Mouse (Mus musculus) MEL (cell line): ENCODE measurements around the gene Itga9. TPM values are rescaled to one million over a fixed set of nuclear protein-coding genes. Genes with fewer than 3 reads are reported as not detected.

ENCODE experiments used
- DNase-seq: peaks from one replicate; pipeline ENCODE4 v3.0.0; 2011; ENCODE audit warnings: low read depth, low spot score
- H3K27ac ChIP-seq: 2 replicates; pipeline ENCODE4 v1.5.1; 2012; ENCODE audit warnings: low read depth, mild to moderate bottlenecking, control low read depth, low read length, moderate library complexity; ENCODE audit not compliant: control insufficient read depth
- H3K27me3 ChIP-seq, 2 experiments: fragments of 150-350 bp in 1 of 2; sonication (generic) in 1 of 2; 2 replicates each; pipeline ENCODE4 v1.6.1; 2012; ENCODE audit warnings: low read length in 2 of 2, mild to moderate bottlenecking in 2 of 2, improper control_type of control experiment in 1 of 2, moderate library complexity in 1 of 2; ENCODE audit not compliant: insufficient read depth in 2 of 2, control insufficient read depth in 1 of 2
- H3K36me3 ChIP-seq, 2 experiments: 2 replicates each; pipeline ENCODE4 v1.6.1; 2012 to 2014; ENCODE audit warnings: low read length in 2 of 2, improper control_type of control experiment in 1 of 2, inconsistent platforms in 1 of 2, mild to moderate bottlenecking in 1 of 2; ENCODE audit not compliant: insufficient read depth in 2 of 2, control insufficient read depth in 1 of 2
- H3K4me1 ChIP-seq, 2 experiments: fragments of 150-350 bp in 1 of 2; sonication (generic) in 1 of 2; 2 replicates each; pipeline ENCODE4 v1.6.1; 2012; ENCODE audit warnings: low read length in 2 of 2, improper control_type of control experiment in 1 of 2, mild to moderate bottlenecking in 1 of 2; ENCODE audit not compliant: insufficient read depth in 2 of 2, control insufficient read depth in 1 of 2
- H3K4me3 ChIP-seq, 2 experiments: fragments of 150-350 bp in 1 of 2; sonication (generic) in 1 of 2; 2 replicates each; pipeline ENCODE4 v1.5.1; 2012; ENCODE audit warnings: low read depth in 2 of 2, low read length in 2 of 2, mild to moderate bottlenecking in 2 of 2, moderate library complexity in 2 of 2, control low read depth in 1 of 2, improper control_type of control experiment in 1 of 2; ENCODE audit not compliant: control insufficient read depth in 1 of 2, insufficient read depth in 1 of 2
- H3K79me2 ChIP-seq: 2 replicates; pipeline ENCODE4 v1.6.1; 2012; ENCODE audit warnings: mild to moderate bottlenecking, low read length, moderate library complexity; ENCODE audit not compliant: control insufficient read depth, poor library complexity, insufficient read depth
- H3K9ac ChIP-seq: 2 replicates; pipeline ENCODE4 v1.6.1; 2012; ENCODE audit warnings: low read depth, mild to moderate bottlenecking, control low read depth, low read length, moderate library complexity; ENCODE audit not compliant: control insufficient read depth, poor library complexity, severe bottlenecking
- H3K9me3 ChIP-seq: fragments of 150-350 bp; sonication (generic); replicated peaks from 2 replicates; pipeline ENCODE4 v1.6.1; 2012; ENCODE audit warnings: mild to moderate bottlenecking, low read length, improper control_type of control experiment, moderate library complexity; ENCODE audit not compliant: insufficient read depth
- BHLHE40 ChIP-seq: IDR thresholded peaks from 2 replicates; pipeline ENCODE4 v1.6.1; 2012; ENCODE audit warnings: low read depth, mild to moderate bottlenecking, inconsistent platforms, low read length, improper control_type of control experiment, borderline replicate concordance
- CTCF ChIP-seq, 3 experiments: IDR thresholded peaks in 2 of 3; conservative IDR thresholded peaks in 1 of 3; 2 replicates each; pipeline ENCODE4 v1.5.1; 2011 to 2012; ENCODE audit warnings: low read length in 3 of 3, low read depth in 2 of 3, mild to moderate bottlenecking in 2 of 3, improper control_type of control experiment in 1 of 3, inconsistent platforms in 1 of 3, mixed read lengths in 1 of 3, moderate library complexity in 1 of 3; ENCODE audit not compliant: control insufficient read depth in 1 of 3, insufficient read depth in 1 of 3, poor library complexity in 1 of 3, severe bottlenecking in 1 of 3
- E2F4 ChIP-seq: IDR thresholded peaks from 2 replicates; pipeline ENCODE4 v1.6.1; 2011; ENCODE audit warnings: low read depth, low read length, improper control_type of control experiment, borderline replicate concordance
- ELF1 ChIP-seq: IDR thresholded peaks from 2 replicates; pipeline ENCODE4 v1.6.1; 2014; ENCODE audit warnings: low read depth, mild to moderate bottlenecking, inconsistent platforms, low read length, improper control_type of control experiment, moderate library complexity
- GABPA ChIP-seq: IDR thresholded peaks from 2 replicates; pipeline ENCODE4 v1.6.1; 2012; ENCODE audit warnings: low read depth, mild to moderate bottlenecking, inconsistent platforms, low read length, improper control_type of control experiment, moderate library complexity
- GATA1 ChIP-seq: IDR thresholded peaks from 2 replicates; pipeline ENCODE4 v1.6.1; 2011; ENCODE audit warnings: low read depth, low read length, improper control_type of control experiment
- HCFC1 ChIP-seq: IDR thresholded peaks from 2 replicates; pipeline ENCODE4 v1.6.1; 2012; ENCODE audit warnings: low read depth, mild to moderate bottlenecking, inconsistent platforms, low read length, improper control_type of control experiment, moderate library complexity
- MAX ChIP-seq: IDR thresholded peaks from 2 replicates; pipeline ENCODE4 v1.6.1; 2011; ENCODE audit warnings: low read length, improper control_type of control experiment
- MAZ ChIP-seq: IDR thresholded peaks from 2 replicates; pipeline ENCODE4 v1.6.1; 2012; ENCODE audit warnings: low read depth, mild to moderate bottlenecking, inconsistent platforms, low read length, improper control_type of control experiment
- MXI1 ChIP-seq: IDR thresholded peaks from 2 replicates; pipeline ENCODE4 v1.6.1; 2011; ENCODE audit warnings: mild to moderate bottlenecking, low read depth, low read length, improper control_type of control experiment
- NELFE ChIP-seq: IDR thresholded peaks from 2 replicates; pipeline ENCODE4 v1.6.1; 2011; ENCODE audit warnings: low read depth, low read length, improper control_type of control experiment
- NRF1 ChIP-seq: IDR thresholded peaks from 2 replicates; pipeline ENCODE4 v1.6.1; 2014; ENCODE audit warnings: low read depth, mild to moderate bottlenecking, inconsistent platforms, low read length, improper control_type of control experiment, moderate library complexity; ENCODE audit not compliant: poor library complexity, insufficient read depth, severe bottlenecking
- POLR2A ChIP-seq, 2 experiments: IDR thresholded peaks; 2 replicates each; pipeline ENCODE4 v1.6.1; 2011 to 2012; ENCODE audit warnings: low read length in 2 of 2, mild to moderate bottlenecking in 2 of 2, control low read depth in 1 of 2, improper control_type of control experiment in 1 of 2, low read depth in 1 of 2, moderate library complexity in 1 of 2; ENCODE audit not compliant: control insufficient read depth in 1 of 2, insufficient read depth in 1 of 2, poor library complexity in 1 of 2
- POLR2AphosphoS5 ChIP-seq: IDR thresholded peaks from 2 replicates; pipeline ENCODE4 v1.6.1; 2012; ENCODE audit warnings: low read depth, borderline replicate concordance, mild to moderate bottlenecking, inconsistent platforms, low read length, moderate library complexity, mixed read lengths
- RAD21 ChIP-seq: IDR thresholded peaks from 2 replicates; pipeline ENCODE4 v1.6.1; 2011; ENCODE audit warnings: mild to moderate bottlenecking, low read depth, low read length, improper control_type of control experiment
- TBP ChIP-seq: IDR thresholded peaks from 2 replicates; pipeline ENCODE4 v1.8.0; 2011; ENCODE audit warnings: low read depth, low read length, improper control_type of control experiment
- TCF12 ChIP-seq: IDR thresholded peaks from 2 replicates; pipeline ENCODE4 v1.6.1; 2014; ENCODE audit warnings: low read depth, mild to moderate bottlenecking, inconsistent platforms, low read length, improper control_type of control experiment, moderate library complexity
- ZKSCAN1 ChIP-seq: IDR thresholded peaks from 2 replicates; pipeline ENCODE4 v1.6.1; 2012; ENCODE audit warnings: low read depth, mild to moderate bottlenecking, inconsistent platforms, low read length, improper control_type of control experiment, moderate library complexity
- ZNF384 ChIP-seq: IDR thresholded peaks from 2 replicates; pipeline ENCODE4 v1.6.1; 2012; ENCODE audit warnings: low read depth, mild to moderate bottlenecking, inconsistent platforms, low read length, improper control_type of control experiment
- polyA plus RNA-seq, 2 experiments: library from polyadenylated mRNA; stranded (reverse) in 1 of 2; unstranded in 1 of 2; fragments of >175 nt in 1 of 2; fragments of >200 nt in 1 of 2; gene quantifications; 2 replicates each; pipeline versions ENCODE4 v1.2.1 to v1.2.4; 2012; ENCODE audit warnings: low replicate concordance in 2 of 2, low read depth in 1 of 2; ENCODE audit not compliant: insufficient read length in 2 of 2, insufficient read depth in 1 of 2, missing spikeins in 1 of 2
- total RNA-seq: library from RNA; depleted of rRNA; stranded (reverse); fragments of 300-350 nt; gene quantifications from 2 replicates; pipeline ENCODE4 v1.2.3, GENCODE M21; 2012

The Itga9 gene
- total and polyA plus RNA-seq, 3 experiments = 0.19 to 0.21 TPM; not detected in 1

- no peaks in the 10 kb centered on the region for H3K9me3 ChIP-seq
- H3K9ac ChIP-seq = no peak overlapping the region
- H3K27ac ChIP-seq = no peak overlapping the region
- no peak for TF ChIP-seq ZNF384
- TF ChIP-seq MAX = no peak
- TF ChIP-seq MAZ = no peak
- no peak for TF ChIP-seq GABPA
- TF ChIP-seq TBP = no peak
- no peak for TF ChIP-seq HCFC1
- no peak for TF ChIP-seq POLR2AphosphoS5
- no peak for TF ChIP-seq ZKSCAN1
- no peak for TF ChIP-seq RAD21
- TF ChIP-seq ELF1 = no peak
- no peak overlapping the region for H3K4me3 ChIP-seq
- H3K27me3 ChIP-seq = peaks cover 0 to 2% of the 10 kb centered on the region in 2 experiments; a peak in 1 of 4 replicates
- H3K79me2 ChIP-seq = no peaks in the 10 kb centered on the region
- no peaks in the 10 kb centered on the region for H3K4me1 ChIP-seq
- H3K36me3 ChIP-seq = no peaks in the 10 kb centered on the region
- no peak for DNase-seq
These were observed 226.0 kb downstream of the Itga9 start for GRCm38 (mm10) chr9:118832533-118832932.

- Histone ChIP-seq H3K36me3 (no peaks in the 10 kb centered on the region), H3K4me1 (no peaks in the 10 kb centered on the region), H3K27me3 (peaks cover 0 to 2% of the 10 kb centered on the region in 2 experiments; a peak in 1 of 4 replicates), H3K27ac (no peak overlapping the region), H3K4me3 (no peak overlapping the region), H3K79me2 (no peaks in the 10 kb centered on the region), H3K9ac (no peak overlapping the region), H3K9me3 (no peaks in the 10 kb centered on the region)
- TF ChIP-seq CTCF (IDR thresholded peaks at IDR 0.05 in 2 of 3, conservative IDR thresholded peaks at IDR 0.05 in 1 of 3; ENCODE audit: control insufficient read depth in 1 of 3, insufficient read depth in 1 of 3, low read depth in 2 of 3, low read length in 3 of 3, poor library complexity in 1 of 3, severe bottlenecking in 1 of 3) = no peak
- TF ChIP-seq BHLHE40 = no peak
- no peak for TF ChIP-seq MAZ
- DNase-seq = no peak
These were observed 226.9 kb downstream of the Itga9 start for GRCm38 (mm10) chr9:118833413-118833812.

GRCm38 (mm10) chr9:118838910-118839667 is 232.6 kb downstream of the Itga9 start:
- no peaks in the 10 kb centered on the region for H3K9me3 ChIP-seq
- TF ChIP-seq ZKSCAN1 = no peak
- TF ChIP-seq NELFE = no peak
- no peak for TF ChIP-seq TCF12
- TF ChIP-seq TBP = no peak
- no peak for TF ChIP-seq NRF1
- no peak for TF ChIP-seq POLR2A (IDR thresholded peaks at IDR 0.05; ENCODE audit: control insufficient read depth in 1 of 2, insufficient read depth in 1 of 2, low read depth in 1 of 2, low read length in 2 of 2, poor library complexity in 1 of 2)
- no peak for TF ChIP-seq MXI1
- TF ChIP-seq E2F4 = no peak
- TF ChIP-seq GATA1 = no peak
- no peak for DNase-seq
- no peaks in the 10 kb centered on the region for H3K4me1 ChIP-seq
- no peak overlapping the region for H3K4me3 ChIP-seq
- no peak overlapping the region for H3K9ac ChIP-seq
- peaks cover 0 to 2% of the 10 kb centered on the region in 2 experiments; a peak in 1 of 4 replicates for H3K27me3 ChIP-seq
- no peaks in the 10 kb centered on the region for H3K36me3 ChIP-seq
- no peaks in the 10 kb centered on the region for H3K79me2 ChIP-seq
- no peak overlapping the region for H3K27ac ChIP-seq
